Mouse (Mus musculus) embryo, embryonic 9.5 days (tissue): ENCODE measurements around the gene Gstm2.

Source experiments
- DNase-seq: peaks from one replicate; pipeline ENCODE4 v3.0.0-alpha.2; 2017; ENCODE audit errors: extremely low spot score

The Gstm2 gene

DNA sequence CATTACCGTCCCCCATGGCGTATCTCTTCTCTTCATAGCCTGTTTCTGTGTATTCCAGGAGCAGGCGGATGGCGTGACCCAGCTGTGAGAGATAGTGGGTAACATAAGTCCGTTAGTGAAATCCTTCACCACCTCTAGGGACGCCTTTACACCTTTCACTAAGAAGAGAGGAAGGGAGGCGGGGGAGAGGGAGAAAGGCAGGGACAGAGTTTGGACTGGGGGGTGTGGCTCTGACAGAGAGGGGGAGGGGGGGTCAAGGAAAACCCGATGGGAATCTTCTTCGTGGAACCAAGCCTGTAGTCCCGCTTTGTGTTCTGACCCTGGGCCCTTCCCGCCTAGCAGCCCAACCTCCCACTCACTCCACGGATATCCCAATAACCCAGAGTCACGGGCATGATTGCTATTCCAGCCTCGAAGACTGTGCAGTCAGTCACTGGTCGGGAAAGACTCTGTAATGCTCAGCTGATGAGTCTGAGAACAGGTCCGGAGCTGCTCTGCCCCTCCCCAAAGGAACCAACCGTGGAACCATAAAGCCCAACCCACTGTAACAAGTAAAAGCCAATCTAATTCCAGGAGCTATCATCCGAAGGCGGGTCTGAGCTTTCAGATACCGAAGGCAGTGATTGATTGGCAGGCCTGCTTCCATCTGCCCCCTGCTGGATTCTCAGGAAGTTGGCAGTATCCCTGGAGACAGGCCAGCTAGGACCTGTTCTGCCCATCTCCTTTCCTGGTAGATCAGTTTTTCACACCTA, 42.8 kb downstream of the Gstm2 start, which contains the start of gene Gstm6:
Gene Gstm6 (minus strand): TSS at position 511 of the 752 bp plus-strand sequence.
- DNase-seq: peak; percentile 57

DNA sequence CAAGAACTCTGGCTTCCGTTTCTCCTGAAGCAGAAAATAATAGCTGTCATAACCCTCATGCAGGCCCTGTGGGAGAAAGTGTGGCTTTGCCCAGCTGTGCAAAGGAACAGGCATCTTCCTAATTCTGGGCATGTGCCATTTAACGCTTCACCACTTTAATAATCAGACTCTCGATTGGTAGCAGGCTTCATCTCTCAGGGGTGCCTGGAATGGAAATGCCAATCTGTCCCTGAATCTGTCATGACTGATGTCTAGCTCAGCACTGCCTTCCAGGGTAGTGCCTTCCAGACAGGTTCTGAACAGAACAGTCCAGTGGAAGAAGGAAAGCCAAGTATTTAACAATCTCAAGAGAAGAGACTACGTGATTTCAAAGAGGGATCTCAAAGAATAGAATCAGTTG, 45.0 kb downstream of the Gstm2 start:
- no peak for DNase-seq

DNA sequence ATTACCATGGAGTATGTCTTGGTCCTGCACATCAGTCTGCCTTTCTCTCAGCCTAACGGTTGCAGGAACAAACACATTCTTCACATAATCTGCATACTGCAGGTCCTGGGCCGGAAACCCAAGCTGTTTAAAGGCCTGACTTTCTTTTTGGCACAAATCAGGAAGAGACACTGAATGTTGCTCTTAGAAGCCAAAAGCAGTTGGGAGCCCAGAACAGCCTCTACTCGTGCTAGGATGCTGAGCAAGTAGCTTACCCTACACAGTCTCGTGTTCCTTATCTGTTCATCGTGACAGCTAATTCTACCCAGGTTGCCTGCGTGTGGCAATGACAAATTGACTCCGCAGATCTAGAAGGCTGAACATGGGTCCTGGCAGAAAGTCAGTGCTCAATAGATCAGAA, 45.7 kb downstream of the Gstm2 start:
- DNase-seq: no peak

DNA sequence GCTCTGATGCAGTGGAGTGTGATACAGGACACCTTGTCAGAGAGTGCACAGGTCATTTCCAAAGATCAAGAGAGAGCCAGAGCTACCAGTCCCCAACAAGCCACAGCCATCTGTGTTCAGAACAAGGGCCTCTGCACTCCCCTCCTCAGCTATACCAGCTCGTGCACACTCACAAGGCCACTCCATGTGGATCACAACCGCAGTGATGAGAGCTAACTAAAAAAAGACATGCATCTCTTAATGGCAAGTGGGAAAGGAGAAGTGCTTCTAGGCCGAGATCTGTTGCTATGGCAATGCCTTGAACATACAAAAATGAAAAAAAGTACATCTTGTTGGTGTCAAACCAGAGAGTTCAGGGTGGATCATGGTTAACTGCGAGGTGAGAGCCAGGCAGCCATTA, 46.4 kb downstream of the Gstm2 start:
- DNase-seq: no peak

DNA sequence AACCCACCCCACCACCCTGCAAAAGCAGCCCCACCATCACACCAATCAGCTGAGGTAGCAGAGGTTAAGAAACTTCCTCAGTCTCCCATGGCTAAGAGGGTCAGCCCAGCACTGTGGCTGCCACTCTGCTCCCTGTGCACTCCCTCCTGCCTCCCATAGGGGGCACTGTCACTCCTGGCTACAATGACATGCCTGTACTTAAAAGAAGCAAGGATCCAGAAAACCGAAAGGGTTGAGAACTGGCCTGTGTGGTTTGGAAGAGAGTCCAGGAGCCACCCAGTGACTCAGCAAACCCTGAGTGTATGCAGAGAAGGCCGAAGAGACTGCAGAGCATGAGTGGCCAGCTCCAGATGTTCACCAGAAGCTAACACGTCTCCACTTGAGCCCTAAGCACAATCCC, 46.9 kb downstream of the Gstm2 start:
- peak; percentile 46 for DNase-seq

DNA sequence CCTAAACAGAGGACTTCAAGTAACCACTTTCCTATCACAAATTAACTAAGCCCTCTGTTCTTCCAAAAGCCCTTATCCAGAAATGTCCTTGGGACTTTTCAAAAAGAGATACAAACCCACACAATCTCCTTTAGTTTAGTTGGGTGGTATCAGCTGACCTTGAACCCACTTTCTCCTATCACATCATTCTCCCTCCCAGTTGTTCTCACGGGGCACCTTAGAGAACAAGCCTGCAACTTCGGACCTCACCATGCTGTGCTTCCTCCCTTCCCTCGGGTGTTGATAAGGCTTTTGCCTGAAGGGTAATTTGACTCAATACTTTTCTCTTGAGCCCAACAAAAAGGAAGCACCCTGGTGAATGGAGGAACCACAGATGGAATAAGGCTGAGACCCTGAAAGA, 50.4 kb downstream of the Gstm2 start:
- no peak for DNase-seq

DNA sequence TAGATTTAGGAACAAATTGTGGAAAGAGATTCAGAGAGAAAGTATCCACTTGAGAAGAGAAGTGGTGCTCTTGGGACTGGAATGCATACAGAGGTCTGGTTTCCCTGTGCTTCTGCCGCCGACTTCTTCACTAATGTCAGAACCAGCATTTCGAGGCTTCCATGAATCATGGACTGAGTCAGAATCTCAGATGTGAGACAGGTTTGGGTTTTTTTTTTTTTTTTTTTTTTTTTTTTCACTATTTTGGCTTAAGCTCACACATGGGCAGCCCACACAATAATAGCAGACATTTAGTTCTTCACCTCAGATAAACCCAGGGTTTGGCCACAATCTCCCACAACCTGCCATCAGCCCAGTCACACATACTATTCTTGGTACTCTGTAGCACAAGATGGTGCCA, 51.0 kb downstream of the Gstm2 start:
- DNase-seq: no peak

DNA sequence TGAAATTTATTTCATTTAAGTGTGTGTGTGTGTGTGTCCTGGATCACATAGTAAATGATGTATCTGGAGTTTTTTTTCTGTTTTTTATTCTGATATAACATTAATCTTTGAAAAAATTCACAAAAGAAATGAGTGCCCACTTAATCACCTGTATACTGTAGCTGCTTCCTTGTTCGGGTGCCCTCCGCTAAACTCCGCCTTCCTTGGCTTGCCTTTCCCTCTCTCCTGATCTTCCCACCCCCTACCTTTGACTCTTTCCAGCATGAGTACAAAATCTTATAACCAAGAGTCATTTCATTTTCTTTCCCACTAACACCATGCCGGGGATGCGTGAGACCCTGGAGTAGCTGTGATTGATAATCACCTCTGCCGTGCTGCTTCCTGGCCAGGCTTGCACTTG, 54.1 kb downstream of the Gstm2 start:
- no peak for DNase-seq
